14 mouse cellular contexts compared by ENCODE assay signal in genomic region chr14:85770636-85771035, GRCm38 (mm10).
A peak's percentile ranks its signal among the peaks of the same experiment; 100 is the strongest.
DNase-seq lines count a peak whose midpoint lies in the region.
"Had no signal": no experiment of that assay in that cellular context is flagged by ENCODE, and none has a peak within 500 bp of the region (broad histone marks: within the 10 kb centered on the region; RNA-seq: fewer than 3 reads in every experiment).

No protein-coding gene starts in this region.

- intact Hi-C loops in left cerebral cortex, postnatal 36 days (cut with DNase I), result no loop called here

- peak; percentile 2 for DNase-seq in kidney, adult 11 months
- no peak for DNase-seq in kidney, adult 18-20 months
- peak; percentile 1 to 11 for DNase-seq in left cerebral cortex, adult 9 months (ENCODE audit: low spot score in 2 of 2)
- no peak for DNase-seq in left cerebral cortex, postnatal 36 days (ENCODE audit: low spot score in 2 of 2)
- peak; percentile 3 for DNase-seq in right cerebral cortex, adult 18-20 months
- no peak for DNase-seq in right cerebral cortex, postnatal 36 days (ENCODE audit: low spot score in 2 of 2)
- DNase-seq in telencephalon, adult 2 months (ENCODE audit: low read depth, low spot score), result peak; percentile 23
- DNase-seq in embryo, embryonic 11 days, result no peak
- DNase-seq: B cell, adult 2 months; cerebellum, adult 8-10 months; lung, adult 18-20 months; lung, postnatal 14 days; right cerebral cortex, postnatal 25 days; thymus, postnatal 14 days had no signal

Comparison
In these comparisons a context has a peak if more than half of its experiments do, and no peak if none do; other contexts are left out.
1. DNase-seq: peak in kidney, adult 11 months (single experiment), left cerebral cortex, adult 9 months (2 of 2), right cerebral cortex, adult 18-20 months (single experiment) and telencephalon, adult 2 months (single experiment); none in kidney, adult 18-20 months (single experiment), left cerebral cortex, postnatal 36 days (0 of 2), right cerebral cortex, postnatal 36 days (0 of 2) and embryo, embryonic 11 days (single experiment).